Mouse (Mus musculus) heart, postnatal 0 days (tissue): ENCODE data around the gene Ntm. TPM values are rescaled to one million over a fixed set of nuclear protein-coding genes. Genes with fewer than 3 reads are reported as not detected.

Source experiments
- ATAC-seq: fragments of 200-750 bp; cut with Nextera tagmentation; 2 replicates; pipeline ENCODE4 v1.8.0; 2017; ENCODE audit warnings: low read depth, moderate number of reproducible peaks, moderate library complexity; ENCODE audit not compliant: insufficient read depth
- DNase-seq: peaks from one replicate; pipeline ENCODE4 v3.0.0-alpha.2; 2016; ENCODE audit warnings: low spot score
- H3K27ac ChIP-seq: fragments of 300-500 bp; sonication (generic); 2 replicates; pipeline ENCODE4 v1.5.1; 2014; ENCODE audit warnings: low read depth, mild to moderate bottlenecking
- H3K27me3 ChIP-seq: fragments of 300-500 bp; sonication (generic); 2 replicates; pipeline ENCODE4 v1.6.1; 2014; ENCODE audit warnings: low read length, mixed read lengths; ENCODE audit not compliant: control insufficient read depth, insufficient read depth
- H3K36me3 ChIP-seq: fragments of 300-500 bp; sonication (generic); replicated peaks from 2 replicates; pipeline ENCODE4 v1.6.1; 2014; ENCODE audit warnings: low read length, mixed read lengths; ENCODE audit not compliant: control insufficient read depth, insufficient read depth
- H3K4me1 ChIP-seq: fragments of 300-500 bp; sonication (generic); 2 replicates; pipeline ENCODE4 v1.6.1; 2014; ENCODE audit warnings: antibody characterized with exemption; ENCODE audit not compliant: control insufficient read depth, insufficient read depth
- H3K4me2 ChIP-seq: fragments of 300-500 bp; sonication (generic); 2 replicates; pipeline ENCODE4 v1.6.1; 2014; ENCODE audit warnings: low read depth, mild to moderate bottlenecking, low read length, moderate library complexity
- H3K4me3 ChIP-seq: fragments of 300-500 bp; sonication (generic); 2 replicates; pipeline ENCODE4 v1.5.1; 2014; ENCODE audit warnings: low read depth, low read length
- H3K9ac ChIP-seq: fragments of 300-500 bp; sonication (generic); replicated peaks from 2 replicates; pipeline ENCODE4 v1.6.1; 2014; ENCODE audit warnings: low read depth, low read length, mixed read lengths
- H3K9me3 ChIP-seq: fragments of 300-500 bp; sonication (generic); replicated peaks from 2 replicates; pipeline ENCODE4 v1.6.1; 2016; ENCODE audit warnings: low read length; ENCODE audit not compliant: control insufficient read depth
- CTCF ChIP-seq: IDR thresholded peaks from 2 replicates; pipeline ENCODE4 v1.5.1; 2016; ENCODE audit warnings: antibody characterized with exemption, control low read depth, low read depth
- EP300 ChIP-seq: IDR thresholded peaks from 2 replicates; pipeline ENCODE4 v1.6.1; 2016; ENCODE audit warnings: antibody characterized with exemption, low read depth
- WGBS: fragments of 180-500 bp; shearing (Covaris S2); extraction: QIAGEN DNeasy Blood & Tissue Kit; methylation state at CpG from one replicate; pipeline ENCODE4 v1.1.7; 2014; 5-methylcytosine and 5-hydroxymethylcytosine counted together
- polyA plus RNA-seq: library from polyadenylated mRNA; unstranded; fragments of >200 nt; fragmentation: Nextera tagmentation; extraction: Ambion mirVana; gene quantifications from 2 replicates; pipeline ENCODE4 v1.2.1, GENCODE M21; 2015
- total RNA-seq: library from RNA; depleted of rRNA; stranded (reverse); fragments of >200 nt; gene quantifications from 2 replicates; pipeline ENCODE4 v1.2.3, GENCODE M21; 2014; ENCODE audit warnings: low replicate concordance

The Ntm gene
- total and polyA plus RNA-seq, 2 experiments from 2014 or later, result 7.1 to 8.8 TPM

- 70% methylated on average over 5 of the region's 5 CpGs for WGBS
These were observed 81.3 kb downstream of the Ntm start for GRCm38 (mm10) chr9:29881614-29882013.

GRCm38 (mm10) chr9:29877583-29877982 is 85.4 kb downstream of the Ntm start:
- Histone ChIP-seq H3K9me3 (no peaks in the 10 kb centered on the region), H3K4me3 (no peak overlapping the region), H3K4me1 (no peaks in the 10 kb centered on the region), H3K4me2 (no peak overlapping the region), H3K36me3 (no peaks in the 10 kb centered on the region), H3K27me3 (no peaks in the 10 kb centered on the region), H3K27ac (no peak overlapping the region), H3K9ac (no peak overlapping the region)
- DNase-seq (no peak), ATAC-seq (no peak)
- TF ChIP-seq CTCF (no peak), EP300 (no peak)
- WGBS, result 62% methylated on average over 3 of the region's 3 CpGs

More at GRCm38 (mm10) chr9:29881614-29882013, 81.3 kb downstream of the Ntm start:
- Histone ChIP-seq H3K4me2 (no peak overlapping the region), H3K9me3 (no peaks in the 10 kb centered on the region), H3K27me3 (no peaks in the 10 kb centered on the region), H3K4me3 (no peak overlapping the region), H3K27ac (no peak overlapping the region), H3K4me1 (no peaks in the 10 kb centered on the region), H3K36me3 (no peaks in the 10 kb centered on the region), H3K9ac (no peak overlapping the region)
- DNase-seq (no peak), ATAC-seq (no peak)
- TF ChIP-seq CTCF (no peak), EP300 (no peak)

- no peak overlapping the region for H3K27ac ChIP-seq
- no peak for TF ChIP-seq EP300
- no peak for TF ChIP-seq CTCF
- no peaks in the 10 kb centered on the region for H3K36me3 ChIP-seq
- no peak overlapping the region for H3K4me2 ChIP-seq
- no peak overlapping the region for H3K9ac ChIP-seq
- DNase-seq (no peak), ATAC-seq (no peak)
- no peaks in the 10 kb centered on the region for H3K9me3 ChIP-seq
- no peak overlapping the region for H3K4me3 ChIP-seq
- no peaks in the 10 kb centered on the region for H3K4me1 ChIP-seq
- WGBS, result 60% methylated on average over 5 of the region's 5 CpGs
- H3K27me3 ChIP-seq, result no peaks in the 10 kb centered on the region
These were observed 95.2 kb downstream of the Ntm start for GRCm38 (mm10) chr9:29867746-29868145.

- no peak overlapping the region for H3K4me3 ChIP-seq
- DNase-seq (no peak), ATAC-seq (no peak)
- H3K9ac ChIP-seq, result no peak overlapping the region
- H3K27me3 ChIP-seq, result no peaks in the 10 kb centered on the region
- no peaks in the 10 kb centered on the region for H3K36me3 ChIP-seq
- no peaks in the 10 kb centered on the region for H3K9me3 ChIP-seq
- H3K27ac ChIP-seq, result no peak overlapping the region
- H3K4me2 ChIP-seq, result no peak overlapping the region
- no peaks in the 10 kb centered on the region for H3K4me1 ChIP-seq
- no peak for TF ChIP-seq CTCF
- TF ChIP-seq EP300, result no peak
- WGBS, result 59% methylated on average over 3 of the region's 3 CpGs
These were observed 96.1 kb downstream of the Ntm start for GRCm38 (mm10) chr9:29866824-29867223.

DNA sequence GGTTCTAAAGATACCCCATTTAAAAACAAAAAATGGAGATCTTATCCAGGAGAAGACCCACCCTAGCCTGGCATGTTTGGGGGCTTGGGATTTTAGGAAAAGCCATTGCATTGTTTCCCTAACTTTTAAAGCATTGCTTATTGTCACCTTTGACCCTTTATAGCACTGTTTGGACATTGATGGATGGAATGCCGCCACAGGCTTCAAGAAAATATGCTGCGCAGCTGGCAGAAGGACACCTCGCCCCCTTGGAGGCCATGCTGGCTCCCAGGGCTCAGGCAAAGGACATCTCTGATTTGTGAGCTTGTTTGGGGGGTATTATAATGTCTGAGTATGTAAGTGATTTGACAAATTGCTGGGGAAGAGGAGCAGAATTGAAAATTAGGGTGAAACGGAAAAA is 96.8 kb downstream of the Ntm start:
- ATAC-seq, result no peak
- no peak overlapping the region for H3K4me2 ChIP-seq
- H3K9ac ChIP-seq, result no peak overlapping the region
- TF ChIP-seq EP300, result no peak
- no peak for TF ChIP-seq CTCF
- H3K4me1 ChIP-seq, result no peaks in the 10 kb centered on the region
- no peak for DNase-seq
- no peaks in the 10 kb centered on the region for H3K27me3 ChIP-seq
- no peaks in the 10 kb centered on the region for H3K9me3 ChIP-seq
- H3K27ac ChIP-seq, result no peak overlapping the region
- 75% methylated on average over 4 of the region's 4 CpGs for WGBS
- no peak overlapping the region for H3K4me3 ChIP-seq
- H3K36me3 ChIP-seq, result no peaks in the 10 kb centered on the region

DNA sequence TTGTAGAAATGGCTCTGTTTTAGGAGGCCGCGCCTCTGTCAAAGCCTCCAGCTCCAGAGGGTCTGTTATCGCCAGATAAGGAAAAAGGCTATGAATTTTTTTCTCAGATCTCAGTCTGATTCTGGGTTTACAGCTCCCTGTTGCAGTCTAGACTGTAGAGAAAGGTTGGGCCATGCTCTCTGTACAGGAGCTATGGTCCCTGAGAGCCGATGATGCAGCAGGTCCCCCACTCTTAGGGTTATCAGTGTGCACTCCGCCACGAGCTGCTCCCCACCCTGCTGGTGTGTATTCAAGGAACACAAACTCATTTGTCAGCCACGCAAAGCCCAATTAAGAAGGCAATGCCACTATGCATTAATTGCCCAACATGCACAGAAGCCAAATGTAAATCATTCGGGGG is 97.4 kb downstream of the Ntm start:
- no peak for TF ChIP-seq EP300
- TF ChIP-seq CTCF, result no peak
- Histone ChIP-seq H3K4me2 (no peak overlapping the region), H3K4me1 (no peaks in the 10 kb centered on the region), H3K9me3 (no peaks in the 10 kb centered on the region), H3K27ac (no peak overlapping the region), H3K9ac (no peak overlapping the region), H3K27me3 (no peaks in the 10 kb centered on the region), H3K36me3 (no peaks in the 10 kb centered on the region), H3K4me3 (no peak overlapping the region)
- ATAC-seq, result no peak
- DNase-seq, result no peak
- 58% methylated on average over 8 of the region's 8 CpGs for WGBS
